Mouse (Mus musculus) gastrocnemius, adult 8-10 months (tissue): Measurements from ENCODE around the gene Rnf111. TPM values are rescaled to one million over a fixed set of nuclear protein-coding genes. Genes with fewer than 3 reads are reported as not detected.

Experiments
- DNase-seq, 2 experiments: peaks; one replicate each; pipeline ENCODE4 v3.0.0; 2022; ENCODE audit warnings: low spot score in 2 of 2
- microRNA-seq: library from miRNA; unstranded; fragments of <30 nt; microRNA quantifications from one replicate; pipeline ENCODE4 v1.2.0, GENCODE M21; 2022
- total RNA-seq, 4 experiments: library from RNA; stranded (reverse); gene quantifications; 2 replicates each; pipeline ENCODE4 v1.2.4; 2022

The Rnf111 gene
- total RNA-seq, 4 experiments from 2014 or later = 9.9 to 13.2 (median 11.0) TPM

DNA sequence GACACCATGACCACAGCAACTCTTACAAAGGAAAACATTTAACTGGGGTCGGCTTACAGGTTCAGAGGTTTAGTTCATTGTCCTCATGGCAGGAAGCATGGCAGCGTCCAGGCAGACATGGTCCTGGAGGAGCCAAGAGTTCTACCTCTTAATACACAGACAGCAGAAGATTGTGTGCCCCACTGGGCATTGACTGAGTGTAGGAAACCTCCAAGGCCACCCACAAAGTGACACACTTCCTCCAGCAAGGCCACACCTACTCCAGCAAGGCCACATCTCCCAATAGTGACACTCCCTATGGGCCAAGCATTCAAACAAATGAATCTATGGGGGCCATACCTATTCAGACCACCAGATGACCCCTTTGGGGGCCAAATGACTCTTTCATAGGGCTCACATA, 107.4 kb downstream of the Rnf111 start:
- no peak for DNase-seq

GRCm38 (mm10) chr9:70395617-70396016, 107.9 kb downstream of the Rnf111 start:
- no peak for DNase-seq

DNA sequence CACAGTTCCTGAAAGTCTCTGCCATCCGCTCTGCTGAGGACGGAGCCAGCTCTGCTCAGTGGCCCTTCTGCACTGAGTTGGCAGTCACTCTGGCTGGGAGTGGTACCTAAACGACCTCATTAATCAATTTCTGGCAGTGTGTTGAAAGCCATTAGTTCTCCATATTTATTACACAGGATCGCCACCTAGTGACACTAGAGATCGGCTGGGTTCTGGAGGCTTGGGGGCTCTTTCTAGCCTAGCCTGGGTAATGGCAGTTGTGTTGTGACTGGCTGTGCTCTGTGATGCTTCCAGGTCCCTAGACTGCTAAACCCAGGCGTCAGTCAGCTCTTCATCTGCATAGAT, 111.0 kb downstream of the Rnf111 start:
- DNase-seq = peak in 1 of 2 experiments; percentile 16

- DNase-seq = no peak
These were observed 111.6 kb downstream of the Rnf111 start for GRCm38 (mm10) chr9:70391660-70392562.

- no peak for DNase-seq
These were observed 112.5 kb downstream of the Rnf111 start for GRCm38 (mm10) chr9:70391042-70391441.

- DNase-seq = peak in 1 of 2 experiments; percentile 8
These were observed 114.0 kb downstream of the Rnf111 start for GRCm38 (mm10) chr9:70389548-70389947.

DNA sequence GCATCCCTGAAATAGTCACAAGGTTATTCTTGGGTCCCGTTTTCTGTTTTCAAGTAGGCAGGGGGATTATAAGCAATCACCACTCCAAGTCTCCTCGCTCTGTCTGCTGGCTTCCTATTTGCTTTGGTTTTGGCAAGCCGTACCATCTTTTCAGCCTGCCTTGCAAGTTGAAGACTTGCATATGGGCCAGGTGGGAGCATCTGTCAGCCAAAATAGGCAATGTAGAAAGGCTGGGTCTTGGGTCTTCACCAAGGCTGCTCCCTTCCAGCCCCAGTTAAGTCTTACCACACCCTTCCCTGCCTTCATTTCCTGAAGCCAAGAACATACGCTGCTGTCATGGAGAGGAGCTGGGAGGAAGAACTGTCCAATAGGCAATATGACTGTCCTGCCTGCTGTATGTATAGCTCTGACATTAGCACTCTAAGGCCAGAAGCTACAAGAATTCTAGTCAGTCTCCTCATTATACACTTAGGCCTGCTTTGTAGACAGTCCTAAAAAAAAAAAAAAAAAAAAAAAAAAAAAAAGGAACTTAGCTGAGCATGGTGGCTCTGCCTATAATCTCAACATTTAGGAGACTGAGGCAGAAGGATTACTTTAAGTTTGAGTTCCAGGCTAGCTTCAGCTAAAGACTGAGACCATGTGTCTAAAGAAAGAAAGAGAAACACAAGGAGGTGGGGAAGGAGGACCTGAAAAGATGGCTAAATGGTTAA, 116.0 kb downstream of the Rnf111 start:
- peak in 1 of 2 experiments; percentile 32 for DNase-seq

DNA sequence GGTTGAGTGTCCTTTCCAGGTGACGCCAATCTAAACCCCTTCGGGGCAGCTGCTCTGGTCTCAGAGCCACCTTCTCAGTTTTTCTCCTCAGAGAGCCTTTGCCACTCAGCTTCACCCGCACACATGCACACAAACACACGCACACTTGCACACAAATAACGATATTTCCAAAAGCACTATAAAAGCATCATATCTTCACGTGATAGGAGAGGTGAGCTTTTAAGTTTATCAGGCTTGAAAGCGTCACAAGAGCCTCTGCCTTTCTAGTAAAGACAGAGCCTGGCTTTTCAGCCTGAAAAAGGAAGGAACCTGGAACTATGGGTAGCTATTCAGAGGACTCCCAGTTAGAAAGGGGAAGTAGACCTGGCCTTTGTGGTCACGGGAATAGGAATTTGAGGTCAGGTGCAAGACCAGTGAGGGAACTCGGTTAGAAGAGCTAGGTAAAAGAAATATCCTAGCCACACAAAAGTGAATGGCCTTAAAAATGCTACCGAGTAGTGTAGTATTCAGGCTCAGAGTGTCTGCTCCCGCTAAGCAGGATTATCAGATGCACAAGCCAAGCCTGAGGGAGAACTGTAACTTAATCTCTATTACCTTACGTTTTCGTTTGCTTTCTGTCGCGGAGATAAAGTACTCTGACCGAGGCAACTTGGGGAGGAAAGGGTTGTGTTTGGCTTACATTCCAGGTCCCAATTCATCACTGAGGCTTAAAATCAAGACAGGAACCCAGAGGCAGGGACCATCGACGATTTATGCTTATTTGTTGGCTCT, 118.4 kb downstream of the Rnf111 start:
- no peak for DNase-seq

DNA sequence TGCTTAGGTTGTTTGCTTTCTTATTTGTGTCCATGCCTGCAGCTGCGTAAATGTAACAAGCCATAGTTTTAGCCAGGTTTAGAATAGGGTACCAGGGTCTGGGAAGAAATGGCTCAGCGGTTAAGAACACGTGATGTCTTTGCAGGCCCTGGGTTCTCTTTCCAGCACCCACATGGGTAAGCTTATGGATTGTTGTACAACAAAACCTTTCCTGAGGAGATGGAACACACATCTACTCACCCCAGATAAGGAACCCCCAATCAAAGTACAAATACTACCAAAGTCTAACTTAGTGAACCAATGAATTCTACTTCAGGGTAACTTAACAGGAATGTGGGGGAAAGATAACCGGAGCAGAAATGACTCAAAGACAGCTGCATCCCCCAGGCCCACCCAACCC, 119.0 kb downstream of the Rnf111 start:
- no peak for DNase-seq

DNA sequence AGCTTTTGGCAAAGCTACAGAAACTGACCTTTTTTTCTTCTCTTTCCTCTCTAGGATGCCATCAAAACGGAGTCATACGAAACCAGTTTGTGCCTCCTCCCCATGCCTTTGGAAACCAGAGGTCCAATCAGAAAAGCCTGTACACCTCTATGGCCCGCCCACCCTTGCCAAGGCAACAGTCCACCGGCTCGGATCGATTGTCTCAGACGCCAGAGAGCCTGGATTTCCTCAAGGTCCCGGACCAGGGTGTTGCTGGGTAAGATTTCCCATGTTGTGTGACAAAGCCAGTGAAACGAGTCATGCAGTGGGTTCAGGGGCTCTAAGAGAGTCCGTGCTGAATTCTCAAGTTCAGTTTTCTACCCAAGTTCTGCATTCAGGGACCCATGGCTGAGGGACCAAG, 119.8 kb downstream of the Rnf111 start:
- no peak for DNase-seq

- peak in 1 of 2 experiments; percentile 8 for DNase-seq
These were observed 121.4 kb downstream of the Rnf111 start for GRCm38 (mm10) chr9:70382091-70382490.

- no peak for DNase-seq
These were observed 123.7 kb downstream of the Rnf111 start for GRCm38 (mm10) chr9:70379502-70380467.

Small RNA genes lying within 50 kb of the gene (microRNA-seq; reads per million reads assigned to microRNA genes)
- gene Mir5626 = not detected

Other genes with a start within 250 kb of the Rnf111 start
- gene Ccnb2, start 82.2 kb downstream of the Rnf111 start, total RNA-seq = under 1 TPM in 1 of 4 experiments, not detected in 3; 0.34 TPM
- 10 to 100 TPM; 11.6 to 16.1 (median 14.6) TPM for gene Sltm, start 39.0 kb upstream of the Rnf111 start, total RNA-seq
- under 1 TPM in 3 of 4 experiments, not detected in 1; 0.15 to 0.19 (median 0.18) TPM for gene Gm10642, start 152.5 kb upstream of the Rnf111 start, total RNA-seq
- gene Mindy2, start 153.4 kb upstream of the Rnf111 start, total RNA-seq = 10 to 100 TPM; 13.2 to 17.6 (median 13.6) TPM
- gene Adam10, start 175.3 kb upstream of the Rnf111 start, total RNA-seq = 10 to 100 TPM; 13.1 to 17.4 (median 16.1) TPM